Mouse (Mus musculus) gastrocnemius, postnatal 14 days (tissue): ENCODE data around the gene Sel1l3. TPM values are rescaled to one million over a fixed set of nuclear protein-coding genes. Genes with fewer than 3 reads are reported as not detected.

Experiments
- DNase-seq: peaks from one replicate; pipeline ENCODE4 v3.0.0; 2021; ENCODE audit warnings: mixed read lengths
- intact Hi-C: fragments of 180-260 bp; cut with DNase I; formaldehyde crosslinking; loops from one replicate; pipeline ENCODE4 v1.15.1; 2025; ENCODE audit warnings: low total_unique reads
- total RNA-seq, 2 experiments: library from RNA; stranded (reverse); gene quantifications; 2 replicates each; pipeline ENCODE4 v1.2.3; 2021

Sel1l3 gene
- total RNA-seq, 2 experiments from 2014 or later: 65.3 to 75.4 TPM

GRCm38 (mm10) chr5:53185803-53186202 is 27.9 kb downstream of the Sel1l3 start:
- intact Hi-C loops: no loop called here
- DNase-seq: no peak

GRCm38 (mm10) chr5:53179965-53180364 is 33.8 kb downstream of the Sel1l3 start:
- intact Hi-C loops: no loop called here
- no peak for DNase-seq

- no peak for DNase-seq
- intact Hi-C loops: no loop called here
These were observed 37.0 kb downstream of the Sel1l3 start for GRCm38 (mm10) chr5:53176703-53177102.

GRCm38 (mm10) chr5:53176075-53176474 is 37.7 kb downstream of the Sel1l3 start:
- intact Hi-C loops: no loop called here
- DNase-seq: peak; percentile 47

GRCm38 (mm10) chr5:53175195-53175594 is 38.5 kb downstream of the Sel1l3 start:
- DNase-seq: no peak
- intact Hi-C loops: no loop called here

GRCm38 (mm10) chr5:53174461-53174860 is 39.3 kb downstream of the Sel1l3 start:
- intact Hi-C loops: no loop called here
- no peak for DNase-seq

- intact Hi-C loops: no loop called here
- no peak for DNase-seq
These were observed 40.8 kb downstream of the Sel1l3 start for GRCm38 (mm10) chr5:53172908-53173307.

GRCm38 (mm10) chr5:53172256-53172636 is 41.5 kb downstream of the Sel1l3 start:
- intact Hi-C loops: no loop called here
- no peak for DNase-seq

GRCm38 (mm10) chr5:53171611-53172255 is 42.0 kb downstream of the Sel1l3 start:
- intact Hi-C loops: no loop called here
- no peak for DNase-seq

GRCm38 (mm10) chr5:53167564-53167963 is 46.2 kb downstream of the Sel1l3 start:
- no peak for DNase-seq
- intact Hi-C loops: no loop called here

GRCm38 (mm10) chr5:53165672-53166071 is 48.1 kb downstream of the Sel1l3 start:
- intact Hi-C loops: no loop called here
- no peak for DNase-seq

GRCm38 (mm10) chr5:53162436-53162835 is 51.3 kb downstream of the Sel1l3 start:
- intact Hi-C loops: no loop called here
- DNase-seq: no peak

GRCm38 (mm10) chr5:53161506-53162186 is 52.1 kb downstream of the Sel1l3 start:
- intact Hi-C loops: no loop called here
- DNase-seq: peak; percentile 53

- no peak for DNase-seq
- intact Hi-C loops: no loop called here
These were observed 53.5 kb downstream of the Sel1l3 start for GRCm38 (mm10) chr5:53160207-53160606.

- intact Hi-C loops: no loop called here
- DNase-seq: no peak
These were observed 54.1 kb downstream of the Sel1l3 start for GRCm38 (mm10) chr5:53159631-53160030.

- no peak for DNase-seq
- intact Hi-C loops: no loop called here
These were observed 54.6 kb downstream of the Sel1l3 start for GRCm38 (mm10) chr5:53159166-53159565.

- intact Hi-C loops: no loop called here
- peak; percentile 18 for DNase-seq
These were observed 57.6 kb downstream of the Sel1l3 start for GRCm38 (mm10) chr5:53155985-53156679.

GRCm38 (mm10) chr5:53154501-53154900 is 59.2 kb downstream of the Sel1l3 start:
- DNase-seq: no peak
- intact Hi-C loops: no loop called here

GRCm38 (mm10) chr5:53154078-53154477 is 59.6 kb downstream of the Sel1l3 start:
- intact Hi-C loops: no loop called here
- DNase-seq: no peak

GRCm38 (mm10) chr5:53153144-53153543 is 60.6 kb downstream of the Sel1l3 start:
- DNase-seq: no peak
- intact Hi-C loops: no loop called here
